Mouse (Mus musculus) intestine, embryonic 16.5 days (tissue): ENCODE measurements around the gene Zfp740. TPM values are rescaled to one million over a fixed set of nuclear protein-coding genes. Genes with fewer than 3 reads are reported as not detected.

Experiments
- ATAC-seq: fragments of 200-750 bp; cut with Nextera tagmentation; 2 replicates; pipeline ENCODE4 v1.8.0; 2017; ENCODE audit warnings: moderate TSS enrichment, moderate library complexity
- H3K27ac ChIP-seq: fragments of 300-500 bp; sonication (generic); 2 replicates; pipeline ENCODE4 v1.5.1; 2014; ENCODE audit warnings: mild to moderate bottlenecking, low read length
- H3K27me3 ChIP-seq: fragments of 300-500 bp; sonication (generic); replicated peaks from 2 replicates; pipeline ENCODE4 v1.6.1; 2014; ENCODE audit warnings: low read length, control low read depth, mixed read lengths; ENCODE audit not compliant: control insufficient read depth, insufficient read depth
- H3K36me3 ChIP-seq: fragments of 300-500 bp; sonication (generic); 2 replicates; pipeline ENCODE4 v1.6.1; 2014; ENCODE audit warnings: low read length, control low read depth; ENCODE audit not compliant: control insufficient read depth, insufficient read depth
- H3K4me1 ChIP-seq: fragments of 300-500 bp; sonication (generic); 2 replicates; pipeline ENCODE4 v1.6.1; 2014; ENCODE audit warnings: low read length, control low read depth, mixed read lengths; ENCODE audit not compliant: control insufficient read depth, insufficient read depth
- H3K4me2 ChIP-seq: fragments of 300-500 bp; sonication (generic); 2 replicates; pipeline ENCODE4 v1.6.1; 2014; ENCODE audit warnings: low read depth, low read length, control low read depth
- H3K4me3 ChIP-seq: fragments of 300-500 bp; sonication (generic); 2 replicates; pipeline ENCODE4 v1.5.1; 2014; ENCODE audit warnings: mild to moderate bottlenecking, low read length
- H3K9ac ChIP-seq: fragments of 300-500 bp; sonication (generic); 2 replicates; pipeline ENCODE4 v1.6.1; 2014; ENCODE audit warnings: low read depth, low read length
- H3K9me3 ChIP-seq: fragments of 300-500 bp; sonication (generic); 2 replicates; pipeline ENCODE4 v1.6.1; 2016; ENCODE audit warnings: low read length, control low read depth; ENCODE audit not compliant: control insufficient read depth
- WGBS: fragments of 180-500 bp; shearing (Covaris S2); extraction: QIAGEN DNeasy Blood & Tissue Kit; methylation state at CpG from one replicate; pipeline ENCODE4 v1.1.7; 2014; 5-methylcytosine and 5-hydroxymethylcytosine counted together
- polyA plus RNA-seq: library from polyadenylated mRNA; unstranded; fragments of >200 nt; fragmentation: Nextera tagmentation; extraction: Ambion mirVana; gene quantifications from 2 replicates; pipeline ENCODE4 v1.2.1, GENCODE M21; 2015

Zfp740 gene
- polyA plus RNA-seq, 1 experiment from 2014 or later: 33.6 TPM

DNA sequence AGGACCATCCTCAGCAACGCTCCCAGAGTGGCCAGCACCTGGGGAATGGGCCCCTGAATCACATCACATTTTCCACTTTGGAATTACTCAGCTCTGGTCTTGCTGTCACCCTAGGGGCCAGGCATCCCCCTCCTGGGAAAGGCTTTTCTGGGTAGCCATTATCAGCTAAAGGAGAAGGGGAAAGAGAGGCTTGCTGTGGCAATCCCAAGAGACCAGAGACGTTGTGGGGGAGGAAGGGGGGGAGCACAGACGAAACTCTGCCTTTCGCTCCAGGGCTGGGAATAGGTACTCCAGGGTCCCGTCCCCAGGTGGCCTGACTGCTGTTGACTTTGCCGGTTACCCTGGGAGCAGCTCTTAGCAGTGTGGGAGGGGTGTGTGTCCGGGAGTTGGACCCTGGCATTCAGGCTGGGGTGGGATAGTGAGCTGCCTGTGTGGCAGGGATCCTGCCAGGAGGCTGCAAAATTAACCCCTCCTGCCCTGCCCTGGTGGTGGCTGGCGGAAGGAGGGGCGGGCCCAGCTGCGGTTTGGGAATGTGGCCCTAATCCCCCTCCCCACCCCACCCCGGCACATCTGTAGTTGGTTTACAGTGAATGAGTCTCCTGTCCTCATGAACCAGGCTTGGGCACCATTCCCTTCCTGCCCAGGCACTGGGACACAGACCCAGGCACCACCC lies 55.7 kb downstream of the Zfp740 start:
- Histone ChIP-seq H3K4me1 (peaks cover 23% of the 10 kb centered on the region), H3K4me2 (no peak overlapping the region), H3K9me3 (no peaks in the 10 kb centered on the region), H3K36me3 (no peaks in the 10 kb centered on the region), H3K4me3 (no peak overlapping the region), H3K27ac (no peak overlapping the region), H3K27me3 (no peaks in the 10 kb centered on the region; the same call in 1 of the 2 replicates), H3K9ac (no peak overlapping the region)
- WGBS: 31% methylated on average over 11 of the region's 11 CpGs
- no peak for ATAC-seq

DNA sequence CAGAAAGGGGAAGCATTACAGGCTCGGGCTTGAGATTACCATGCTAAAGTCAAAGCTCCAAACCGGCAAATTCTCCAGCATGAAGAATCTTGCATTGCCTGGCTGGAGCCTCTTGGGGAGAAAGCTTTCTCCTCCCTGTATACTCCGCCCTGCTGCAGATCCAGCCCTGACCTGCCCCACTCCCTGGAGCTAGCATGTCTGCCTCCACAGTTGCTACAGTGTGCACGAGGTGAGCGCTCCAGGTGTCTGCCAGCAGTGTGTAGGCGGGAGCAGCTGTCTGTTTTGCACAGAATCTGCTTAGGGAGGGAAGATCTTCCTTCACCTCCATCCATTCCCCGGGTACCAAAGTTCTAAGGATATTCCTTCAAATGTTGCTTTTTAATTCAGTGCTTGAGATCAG lies 59.5 kb downstream of the Zfp740 start:
- no peaks in the 10 kb centered on the region for H3K36me3 ChIP-seq
- H3K27ac ChIP-seq: no peak overlapping the region
- no peak overlapping the region for H3K9ac ChIP-seq
- no peaks in the 10 kb centered on the region for H3K9me3 ChIP-seq
- H3K4me1 ChIP-seq: peaks cover 12% of the 10 kb centered on the region
- ATAC-seq: no peak
- 45% methylated on average over 7 of the region's 7 CpGs for WGBS
- H3K4me2 ChIP-seq: no peak overlapping the region
- H3K27me3 ChIP-seq: no peaks in the 10 kb centered on the region; the same call in 1 of the 2 replicates
- H3K4me3 ChIP-seq: no peak overlapping the region

DNA sequence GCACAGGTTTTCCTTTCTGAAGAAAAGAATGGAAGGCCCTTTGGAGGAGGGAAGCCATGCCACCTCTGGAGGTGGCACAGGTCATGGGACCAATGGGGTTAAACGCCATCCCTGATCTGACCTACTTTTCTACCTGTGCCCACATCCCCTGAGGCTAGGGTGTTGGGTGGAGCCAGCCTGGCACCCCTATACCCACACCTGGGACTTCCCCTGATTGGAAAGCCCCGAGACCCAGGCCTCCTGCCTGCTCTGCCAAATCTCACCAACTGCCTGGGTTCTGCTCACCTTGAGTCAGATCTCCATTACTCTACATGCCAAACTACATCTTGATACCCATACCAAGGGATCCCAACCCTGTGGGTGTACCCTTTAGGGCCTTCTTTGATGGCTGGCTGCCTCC lies 60.0 kb downstream of the Zfp740 start:
- H3K9me3 ChIP-seq: no peaks in the 10 kb centered on the region
- H3K4me2 ChIP-seq: no peak overlapping the region
- WGBS: 75% methylated on average over 2 of the region's 2 CpGs
- ATAC-seq: no peak
- no peak overlapping the region for H3K9ac ChIP-seq
- H3K4me3 ChIP-seq: no peak overlapping the region
- no peaks in the 10 kb centered on the region for H3K36me3 ChIP-seq
- no peaks in the 10 kb centered on the region; the same call in 1 of the 2 replicates for H3K27me3 ChIP-seq
- H3K4me1 ChIP-seq: peaks cover 8% of the 10 kb centered on the region
- no peak overlapping the region for H3K27ac ChIP-seq

Other genes with a start within 250 kb of the Zfp740 start
- gene Krt78, start 249.0 kb upstream of the Zfp740 start, polyA plus RNA-seq: 0.07 and 0.17 TPM in 2 replicates
- gene Krt8, start 198.8 kb upstream of the Zfp740 start, polyA plus RNA-seq: 1,017 and 1,065 TPM in 2 replicates
- gene Krt18, start 175.1 kb upstream of the Zfp740 start, polyA plus RNA-seq: 353 and 370 TPM in 2 replicates
- gene Eif4b, start 129.5 kb upstream of the Zfp740 start, polyA plus RNA-seq: 112 and 117 TPM in 2 replicates
- gene Tns2, start 102.8 kb upstream of the Zfp740 start, polyA plus RNA-seq: 26.4 and 28.6 TPM in 2 replicates
- 27.5 and 28.0 TPM in 2 replicates for gene Spryd3, start 67.0 kb upstream of the Zfp740 start, polyA plus RNA-seq
- 11.8 and 11.9 TPM in 2 replicates for gene Igfbp6, start 58.9 kb upstream of the Zfp740 start, polyA plus RNA-seq
- gene Soat2, start 52.7 kb upstream of the Zfp740 start, polyA plus RNA-seq: 25.0 and 31.2 TPM in 2 replicates
- gene Csad, start 1.5 kb downstream of the Zfp740 start, polyA plus RNA-seq: 33.2 and 38.4 TPM in 2 replicates
- 9.5 and 10.3 TPM in 2 replicates for gene Itgb7, start 28.7 kb downstream of the Zfp740 start, polyA plus RNA-seq
- 13.6 and 14.7 TPM in 2 replicates for gene Rarg, start 54.3 kb downstream of the Zfp740 start, polyA plus RNA-seq
- 0.13 TPM in 1 of 2 replicates, not detected in the other for gene Gm9918, start 67.3 kb downstream of the Zfp740 start, polyA plus RNA-seq
- 74.2 and 77.6 TPM in 2 replicates for gene Mfsd5, start 76.2 kb downstream of the Zfp740 start, polyA plus RNA-seq
- gene Espl1, start 93.0 kb downstream of the Zfp740 start, polyA plus RNA-seq: 18.0 and 21.1 TPM in 2 replicates
- 280 and 283 TPM in 2 replicates for gene Pfdn5, start 122.9 kb downstream of the Zfp740 start, polyA plus RNA-seq
- gene Myg1, start 128.5 kb downstream of the Zfp740 start, polyA plus RNA-seq: 75.3 and 80.9 TPM in 2 replicates
- gene Aaas, start 147.5 kb downstream of the Zfp740 start, polyA plus RNA-seq: 50.6 and 59.1 TPM in 2 replicates
- 0.50 and 0.60 TPM in 2 replicates for gene Sp7, start 163.9 kb downstream of the Zfp740 start, polyA plus RNA-seq
- gene Sp1, start 202.9 kb downstream of the Zfp740 start, polyA plus RNA-seq: 6.8 and 7.2 TPM in 2 replicates
- gene Amhr2, start 242.1 kb downstream of the Zfp740 start, polyA plus RNA-seq: 0.75 and 0.88 TPM in 2 replicates